Mouse (Mus musculus) heart, embryonic 14.5 days (tissue): ENCODE data around the gene Kdm2b. TPM values are rescaled to one million over a fixed set of nuclear protein-coding genes. Genes with fewer than 3 reads are reported as not detected.

Experiments
- polyA plus RNA-seq: library from polyadenylated mRNA; unstranded; fragments of >200 nt; fragmentation: Nextera tagmentation; extraction: Ambion mirVana; gene quantifications from 2 replicates; pipeline ENCODE4 v1.2.1, GENCODE M21; 2014

Gene Kdm2b
- polyA plus RNA-seq, 1 experiment from 2014 or later, result 24.2 TPM

Other genes with a start within 250 kb of the Kdm2b start
- 11.2 and 12.4 TPM in 2 replicates for gene Camkk2, start 210.4 kb downstream of the Kdm2b start, polyA plus RNA-seq
- gene Anapc5, start 168.5 kb downstream of the Kdm2b start, polyA plus RNA-seq, result 327 and 338 TPM in 2 replicates
- 30.1 and 34.7 TPM in 2 replicates for gene Rnf34, start 139.8 kb downstream of the Kdm2b start, polyA plus RNA-seq
- 18.0 and 24.6 TPM in 2 replicates for gene Orai1, start 25.3 kb upstream of the Kdm2b start, polyA plus RNA-seq
- gene Morn3, start 57.2 kb upstream of the Kdm2b start, polyA plus RNA-seq, result 0.67 TPM in 1 of 2 replicates, not detected in the other
- 10.8 and 11.3 TPM in 2 replicates for gene Tmem120b, start 78.6 kb upstream of the Kdm2b start, polyA plus RNA-seq
- 0.99 and 2.0 TPM in 2 replicates for gene Rhof, start 142.9 kb upstream of the Kdm2b start, polyA plus RNA-seq
- gene Setd1b, start 152.4 kb upstream of the Kdm2b start, polyA plus RNA-seq, result 7.9 and 9.3 TPM in 2 replicates
- 53.0 and 64.3 TPM in 2 replicates for gene Psmd9, start 179.6 kb upstream of the Kdm2b start, polyA plus RNA-seq
- gene Hpd, start 192.9 kb upstream of the Kdm2b start, polyA plus RNA-seq, result not detected in 2 replicates